Mouse (Mus musculus) liver, adult 2 months (tissue): ENCODE results near the gene Chst8.

Experiments
- CTCF ChIP-seq: fragments of 200-500 bp; IDR thresholded peaks from 2 replicates; pipeline ENCODE4 v1.5.1; 2011; ENCODE audit warnings: low read depth, low read length, control low read depth
- POLR2A ChIP-seq: fragments of 200-500 bp; IDR thresholded peaks from 2 replicates; pipeline ENCODE4 v1.6.1; 2011; ENCODE audit warnings: low read length, control low read depth; ENCODE audit not compliant: insufficient read depth; ENCODE audit errors: extremely low read depth

- TF ChIP-seq POLR2A (no peak), CTCF (no peak)
These were observed 6.2 kb downstream of the Chst8 start for GRCm38 (mm10) chr7:34806307-34806706.
